Mouse (Mus musculus): ENCODE results near the gene Add2. TPM values are rescaled to one million over a fixed set of nuclear protein-coding genes. Genes with fewer than 3 reads are reported as not detected.

Gene Add2
- polyA plus RNA-seq, 1 experiment from 2014 or later: not detected

DNA sequence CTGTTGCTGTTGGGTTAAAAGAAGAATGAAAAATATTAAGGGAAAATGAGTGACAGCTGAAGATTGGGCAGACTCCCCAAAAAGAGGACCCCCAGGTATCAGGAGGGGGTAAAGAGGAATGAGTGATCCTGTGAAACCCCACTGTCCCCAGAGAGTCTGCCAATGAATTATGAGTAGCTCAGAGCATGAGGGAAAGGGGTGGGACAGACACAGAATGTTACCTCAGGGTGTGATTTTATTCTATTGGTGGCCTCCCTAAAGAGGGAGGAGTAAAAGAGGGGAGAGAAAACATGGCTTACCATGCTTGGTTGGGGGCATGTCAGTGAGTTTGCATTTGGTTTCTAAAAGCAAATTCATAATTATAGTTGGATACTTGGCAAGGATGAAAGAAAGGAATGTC lies 50.8 kb downstream of the Add2 start:
- no peaks in the 10 kb centered on the region for H3K36me3 ChIP-seq (ENCODE audit: inconsistent target)
- no peaks in the 10 kb centered on the region for H3K79me2 ChIP-seq (ENCODE audit: inconsistent target)
- no peak overlapping the region for H3K4me3 ChIP-seq (ENCODE audit: inconsistent target)
- no peak overlapping the region for H3K27ac ChIP-seq

GRCm38 (mm10) chr6:86085518-86085917 lies 57.0 kb downstream of the Add2 start:
- Histone ChIP-seq H3K36me3 (ENCODE audit: inconsistent target) (no peaks in the 10 kb centered on the region), H3K79me2 (ENCODE audit: inconsistent target) (no peaks in the 10 kb centered on the region), H3K27ac (no peak overlapping the region), H3K4me3 (ENCODE audit: inconsistent target) (no peak overlapping the region)
- 70% methylated on average over 6 of the region's 6 CpGs for WGBS (ENCODE audit: missing documents)

DNA sequence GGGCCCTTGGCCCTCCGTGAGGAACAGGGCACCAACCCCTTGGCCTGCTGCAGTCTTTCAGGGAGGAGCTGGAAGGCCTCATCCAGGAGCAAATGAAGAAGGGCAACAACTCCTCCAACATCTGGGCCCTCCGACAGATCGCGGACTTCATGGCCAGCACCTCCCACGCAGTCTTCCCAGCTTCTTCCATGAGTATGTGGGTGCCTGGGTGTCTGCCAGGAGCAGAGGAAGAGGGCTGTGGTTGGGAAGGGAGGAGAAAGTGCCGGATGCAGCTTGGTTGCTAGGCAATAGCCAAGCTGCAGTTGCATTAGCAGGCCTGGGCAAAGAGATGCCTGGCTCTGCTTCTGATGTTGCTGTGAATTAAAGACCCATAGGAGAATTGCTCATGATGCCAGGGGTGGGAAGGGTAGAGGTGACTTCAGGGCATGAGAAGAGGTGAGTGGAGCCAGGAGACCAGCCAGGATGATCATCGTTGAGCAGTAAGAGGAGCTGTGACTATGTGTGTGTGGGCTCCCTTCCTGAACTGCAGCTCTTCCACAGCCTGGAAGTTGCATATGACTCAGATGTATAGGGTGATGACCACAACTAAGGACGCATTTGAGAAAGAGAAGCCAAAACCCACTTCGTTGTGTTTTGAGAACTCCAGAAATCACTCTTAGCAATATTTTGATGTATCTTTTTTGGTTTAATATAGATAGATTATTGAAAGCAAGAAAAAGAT lies 58.5 kb downstream of the Add2 start:
- Histone ChIP-seq H3K4me3 (ENCODE audit: inconsistent target) (no peak overlapping the region), H3K36me3 (ENCODE audit: inconsistent target) (no peaks in the 10 kb centered on the region), H3K27ac (no peak overlapping the region), H3K79me2 (ENCODE audit: inconsistent target) (no peaks in the 10 kb centered on the region)
- 77% methylated on average over 9 of the region's 9 CpGs for WGBS (ENCODE audit: missing documents)

- H3K36me3 ChIP-seq (ENCODE audit: inconsistent target): no peaks in the 10 kb centered on the region
- H3K79me2 ChIP-seq (ENCODE audit: inconsistent target): no peaks in the 10 kb centered on the region
- no peak overlapping the region for H3K27ac ChIP-seq
- H3K4me3 ChIP-seq (ENCODE audit: inconsistent target): no peak overlapping the region
- WGBS (ENCODE audit: missing documents): 40% methylated on average over 3 of the region's 3 CpGs
These were observed 59.3 kb downstream of the Add2 start for GRCm38 (mm10) chr6:86087813-86088212.

DNA sequence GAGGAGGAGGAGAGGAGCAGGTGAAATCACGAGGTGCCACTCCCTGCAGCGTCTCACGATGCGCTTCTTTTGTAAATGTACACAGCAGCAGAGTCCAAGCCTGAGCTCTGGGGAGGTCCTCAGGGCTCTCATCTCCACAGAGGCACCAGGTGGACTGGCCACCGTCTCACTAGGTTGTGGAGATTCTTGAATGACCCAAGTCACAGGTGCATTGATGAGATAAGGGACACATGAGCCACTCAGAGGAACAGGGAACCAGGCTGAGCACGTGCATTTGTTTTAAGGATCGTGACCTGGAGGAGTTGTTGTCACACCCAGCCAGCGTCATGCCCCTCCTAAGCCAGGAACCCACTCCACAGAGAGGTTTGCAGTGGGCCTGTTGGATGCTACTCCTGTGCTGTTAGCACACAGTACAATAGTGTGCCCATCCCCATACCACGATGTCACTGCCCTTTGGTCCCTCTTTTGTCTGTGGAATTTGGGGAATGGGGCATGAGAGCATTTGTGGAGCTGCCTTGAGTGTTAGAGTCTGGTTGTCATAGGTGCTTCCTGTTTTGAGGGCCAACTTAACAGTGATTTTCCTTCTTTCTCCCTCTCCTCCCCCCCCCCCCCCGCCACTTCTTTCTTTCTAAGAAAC lies 65.8 kb downstream of the Add2 start:
- 73% methylated on average over 9 of the region's 10 CpGs for WGBS (ENCODE audit: missing documents)
- Histone ChIP-seq H3K27ac (no peak overlapping the region), H3K36me3 (ENCODE audit: inconsistent target) (no peaks in the 10 kb centered on the region), H3K79me2 (ENCODE audit: inconsistent target) (no peaks in the 10 kb centered on the region), H3K4me3 (ENCODE audit: inconsistent target) (no peak overlapping the region)

DNA sequence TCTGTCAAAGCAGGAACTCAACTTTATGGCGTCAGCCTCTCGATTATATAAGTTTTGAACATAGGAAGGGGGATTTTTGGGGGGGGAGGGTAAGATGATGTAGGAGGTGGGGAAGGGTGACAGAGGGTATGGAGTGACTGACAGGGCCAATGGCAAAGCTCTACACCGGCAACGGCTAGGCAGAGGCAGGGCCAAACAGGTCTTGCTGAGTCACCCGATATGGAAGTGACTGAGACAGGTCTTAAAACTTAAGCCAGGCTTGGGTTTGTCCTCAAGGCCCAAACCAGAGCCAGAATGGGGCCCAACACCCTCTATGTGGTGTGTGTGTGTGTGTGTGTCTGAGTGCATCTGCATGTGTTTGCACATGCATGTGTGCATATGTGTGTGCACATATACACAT lies 67.0 kb downstream of the Add2 start:
- Histone ChIP-seq H3K4me3 (ENCODE audit: inconsistent target) (no peak overlapping the region), H3K27ac (no peak overlapping the region), H3K79me2 (ENCODE audit: inconsistent target) (no peaks in the 10 kb centered on the region), H3K36me3 (ENCODE audit: inconsistent target) (no peaks in the 10 kb centered on the region)
- 57% methylated on average over 5 of the region's 5 CpGs for WGBS (ENCODE audit: missing documents)

- Histone ChIP-seq H3K36me3 (ENCODE audit: inconsistent target) (no peaks in the 10 kb centered on the region), H3K79me2 (ENCODE audit: inconsistent target) (no peaks in the 10 kb centered on the region), H3K27ac (no peak overlapping the region), H3K4me3 (ENCODE audit: inconsistent target) (no peak overlapping the region)
- 95% methylated on average over 9 of the region's 10 CpGs for WGBS (ENCODE audit: missing documents)
These were observed 68.3 kb downstream of the Add2 start for GRCm38 (mm10) chr6:86096733-86097132.

- H3K4me3 ChIP-seq (ENCODE audit: inconsistent target): no peak overlapping the region
- H3K79me2 ChIP-seq (ENCODE audit: inconsistent target): no peaks in the 10 kb centered on the region
- WGBS (ENCODE audit: missing documents): 26% methylated on average over 4 of the region's 4 CpGs
- H3K36me3 ChIP-seq (ENCODE audit: inconsistent target): no peaks in the 10 kb centered on the region
- no peak overlapping the region for H3K27ac ChIP-seq
These were observed 68.7 kb downstream of the Add2 start for GRCm38 (mm10) chr6:86097155-86097554.

DNA sequence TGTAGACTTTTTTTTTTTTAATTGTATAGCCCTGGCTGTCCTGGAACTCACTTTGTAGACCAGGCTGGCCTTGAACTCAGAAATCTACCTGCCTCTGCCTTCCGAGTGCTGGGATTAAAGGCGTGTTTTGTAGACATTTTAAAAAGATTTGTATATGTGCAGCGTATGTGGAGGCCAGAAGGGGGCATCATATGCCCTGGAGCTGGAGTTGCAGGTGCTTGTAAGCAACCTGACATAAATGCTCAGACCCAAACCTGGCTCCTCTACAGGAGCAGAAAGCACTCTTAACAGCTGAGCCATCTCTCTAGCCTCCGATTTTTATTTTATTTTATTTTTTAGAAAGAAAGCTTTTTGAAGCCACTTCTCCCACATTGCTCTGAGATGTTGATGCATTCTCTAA lies 70.5 kb downstream of the Add2 start:
- 88% methylated on average over 4 of the region's 4 CpGs for WGBS (ENCODE audit: missing documents)
- Histone ChIP-seq H3K27ac (no peak overlapping the region), H3K79me2 (ENCODE audit: inconsistent target) (no peaks in the 10 kb centered on the region), H3K4me3 (ENCODE audit: inconsistent target) (no peak overlapping the region), H3K36me3 (ENCODE audit: inconsistent target) (no peaks in the 10 kb centered on the region)

- 88% methylated on average over 5 of the region's 5 CpGs for WGBS (ENCODE audit: missing documents)
- no peaks in the 10 kb centered on the region for H3K36me3 ChIP-seq (ENCODE audit: inconsistent target)
These were observed 73.0 kb downstream of the Add2 start for GRCm38 (mm10) chr6:86101451-86101850.

GRCm38 (mm10) chr6:86102874-86103273 lies 74.4 kb downstream of the Add2 start:
- no peak overlapping the region for H3K27ac ChIP-seq
- no peaks in the 10 kb centered on the region for H3K36me3 ChIP-seq (ENCODE audit: inconsistent target)
- WGBS (ENCODE audit: missing documents): 98% methylated on average over 5 of the region's 5 CpGs
- H3K4me3 ChIP-seq (ENCODE audit: inconsistent target): no peak overlapping the region
- no peaks in the 10 kb centered on the region for H3K79me2 ChIP-seq (ENCODE audit: inconsistent target)

More at GRCm38 (mm10) chr6:86101451-86101850, 73.0 kb downstream of the Add2 start:
- Histone ChIP-seq H3K79me2 (ENCODE audit: inconsistent target) (no peaks in the 10 kb centered on the region), H3K4me3 (ENCODE audit: inconsistent target) (no peak overlapping the region), H3K27ac (no peak overlapping the region)

DNA sequence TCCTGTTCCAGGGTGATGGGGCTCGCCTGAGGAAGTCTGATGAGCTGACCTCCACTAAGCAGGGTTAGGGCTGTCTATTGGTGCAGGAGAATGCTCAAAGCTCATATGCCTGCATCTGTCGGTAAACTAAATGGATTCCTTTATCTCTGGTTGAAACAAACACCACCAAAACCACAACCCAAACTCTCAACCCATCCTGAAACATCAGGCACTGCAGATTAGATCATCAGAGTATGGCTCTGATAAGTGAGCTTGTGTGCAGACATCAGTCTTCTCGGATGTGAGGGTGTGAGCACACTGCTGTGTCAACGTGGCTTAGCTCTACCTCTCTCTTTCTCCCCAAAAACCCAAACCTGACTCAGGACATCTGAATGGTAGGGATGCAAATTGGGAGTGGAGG lies 75.1 kb downstream of the Add2 start:
- Histone ChIP-seq H3K79me2 (ENCODE audit: inconsistent target) (no peaks in the 10 kb centered on the region), H3K4me3 (ENCODE audit: inconsistent target) (no peak overlapping the region), H3K27ac (no peak overlapping the region), H3K36me3 (ENCODE audit: inconsistent target) (no peaks in the 10 kb centered on the region)
- WGBS (ENCODE audit: missing documents): 69% methylated on average over 4 of the region's 4 CpGs

GRCm38 (mm10) chr6:86104719-86105118 lies 76.2 kb downstream of the Add2 start:
- H3K27ac ChIP-seq: no peak overlapping the region

DNA sequence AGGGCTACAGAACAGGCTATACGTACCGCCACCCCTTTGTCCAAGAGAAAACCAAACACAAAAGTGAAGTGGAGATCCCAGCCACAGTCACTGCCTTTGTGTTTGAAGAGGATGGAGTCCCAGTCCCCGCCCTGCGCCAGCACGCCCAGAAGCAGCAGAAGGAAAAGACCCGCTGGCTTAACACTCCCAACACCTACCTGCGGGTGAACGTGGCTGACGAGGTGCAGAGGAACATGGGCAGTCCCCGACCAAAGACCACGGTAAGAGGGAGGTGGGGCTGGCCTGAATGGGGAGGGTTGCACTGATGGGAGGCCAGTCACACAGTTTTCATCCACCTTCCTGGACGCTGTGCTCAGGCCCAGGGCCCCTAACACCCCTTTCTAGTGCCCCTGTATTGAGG lies 77.6 kb downstream of the Add2 start:
- no peak overlapping the region for H3K27ac ChIP-seq
- 97% methylated on average over 12 of the region's 12 CpGs for WGBS (ENCODE audit: missing documents)
- no peaks in the 10 kb centered on the region for H3K79me2 ChIP-seq (ENCODE audit: inconsistent target)
- H3K36me3 ChIP-seq (ENCODE audit: inconsistent target): no peaks in the 10 kb centered on the region
- H3K4me3 ChIP-seq (ENCODE audit: inconsistent target): no peak overlapping the region

More at GRCm38 (mm10) chr6:86104719-86105118, 76.2 kb downstream of the Add2 start:
- WGBS (ENCODE audit: missing documents): 44% methylated on average over 4 of the region's 4 CpGs
- H3K79me2 ChIP-seq (ENCODE audit: inconsistent target): no peaks in the 10 kb centered on the region
- H3K4me3 ChIP-seq (ENCODE audit: inconsistent target): no peak overlapping the region
- no peaks in the 10 kb centered on the region for H3K36me3 ChIP-seq (ENCODE audit: inconsistent target)

DNA sequence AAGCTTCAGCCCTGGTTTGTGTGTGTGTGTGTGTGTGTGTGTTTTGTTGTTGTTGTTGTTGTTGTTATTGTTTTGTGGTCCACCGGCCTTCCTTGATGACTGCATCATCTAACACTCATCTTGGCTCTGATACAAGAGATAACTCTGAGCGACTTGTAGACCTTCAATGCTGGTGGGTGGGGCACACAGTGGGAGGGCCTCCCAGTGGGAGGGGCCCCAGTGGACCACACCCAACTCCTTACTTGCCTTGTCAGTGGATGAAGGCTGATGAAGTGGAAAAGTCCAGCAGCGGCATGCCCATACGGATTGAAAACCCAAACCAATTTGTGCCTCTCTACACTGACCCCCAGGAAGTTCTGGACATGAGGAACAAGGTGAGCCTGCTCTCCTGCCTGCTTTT lies 78.6 kb downstream of the Add2 start:
- Histone ChIP-seq H3K27ac (no peak overlapping the region), H3K79me2 (ENCODE audit: inconsistent target) (no peaks in the 10 kb centered on the region), H3K4me3 (ENCODE audit: inconsistent target) (no peak overlapping the region), H3K36me3 (ENCODE audit: inconsistent target) (no peaks in the 10 kb centered on the region)
- WGBS (ENCODE audit: missing documents): 100% methylated on average over 4 of the region's 4 CpGs
